Mouse (Mus musculus) midbrain, embryonic 16.5 days (tissue): ENCODE measurements around the gene Naxd. TPM values are rescaled to one million over a fixed set of nuclear protein-coding genes. Genes with fewer than 3 reads are reported as not detected.

Source experiments
- ATAC-seq: fragments of 200-750 bp; cut with Nextera tagmentation; 2 replicates; pipeline ENCODE4 v1.8.0; 2017; ENCODE audit warnings: moderate TSS enrichment
- H3K27ac ChIP-seq: fragments of 300-500 bp; sonication (generic); 2 replicates; pipeline ENCODE4 v1.5.1; 2014; ENCODE audit warnings: mild to moderate bottlenecking, low read length, mixed read lengths
- H3K27me3 ChIP-seq: fragments of 300-500 bp; sonication (generic); 2 replicates; pipeline ENCODE4 v1.6.1; 2014; ENCODE audit warnings: low read depth, low read length, mixed read lengths; ENCODE audit not compliant: control insufficient read depth, insufficient read depth
- H3K36me3 ChIP-seq: fragments of 300-500 bp; sonication (generic); 2 replicates; pipeline ENCODE4 v1.6.1; 2014; ENCODE audit warnings: mild to moderate bottlenecking, low read length, moderate library complexity, mixed read lengths; ENCODE audit not compliant: control insufficient read depth, insufficient read depth
- H3K4me1 ChIP-seq: fragments of 300-500 bp; sonication (generic); 2 replicates; pipeline ENCODE4 v1.6.1; 2014; ENCODE audit warnings: mild to moderate bottlenecking, low read length, mixed read lengths; ENCODE audit not compliant: control insufficient read depth, insufficient read depth
- H3K4me2 ChIP-seq: fragments of 300-500 bp; sonication (generic); 2 replicates; pipeline ENCODE4 v1.6.1; 2014; ENCODE audit warnings: mild to moderate bottlenecking, low read length, mixed read lengths
- H3K4me3 ChIP-seq: fragments of 300-500 bp; sonication (generic); 2 replicates; pipeline ENCODE4 v1.5.1; 2014; ENCODE audit warnings: low read depth, mild to moderate bottlenecking, low read length, moderate library complexity, mixed read lengths
- H3K9ac ChIP-seq: fragments of 300-500 bp; sonication (generic); 2 replicates; pipeline ENCODE4 v1.6.1; 2014; ENCODE audit warnings: low read depth, low read length, mixed read lengths
- H3K9me3 ChIP-seq: fragments of 300-500 bp; sonication (generic); replicated peaks from 2 replicates; pipeline ENCODE4 v1.6.1; 2014; ENCODE audit warnings: mild to moderate bottlenecking, low read length, mixed read lengths; ENCODE audit not compliant: control insufficient read depth, poor library complexity, severe bottlenecking
- WGBS: fragments of 180-500 bp; shearing (Covaris S2); extraction: QIAGEN DNeasy Blood & Tissue Kit; methylation state at CpG from one replicate; pipeline ENCODE4 v1.1.7; 2014; 5-methylcytosine and 5-hydroxymethylcytosine counted together
- polyA plus RNA-seq: library from polyadenylated mRNA; unstranded; fragments of >200 nt; fragmentation: Nextera tagmentation; extraction: Ambion mirVana; gene quantifications from 2 replicates; pipeline ENCODE4 v1.2.1, GENCODE M21; 2015

The Naxd gene
- polyA plus RNA-seq, 1 experiment from 2014 or later, result 129 TPM

GRCm38 (mm10) chr8:11517366-11518055 is 20.2 kb downstream of the Naxd start:
- Histone ChIP-seq H3K27ac (no peak overlapping the region), H3K4me3 (no peak overlapping the region), H3K4me1 (no peaks in the 10 kb centered on the region), H3K27me3 (no peaks in the 10 kb centered on the region), H3K36me3 (peaks cover 47% of the 10 kb centered on the region), H3K9ac (no peak overlapping the region), H3K9me3 (no peaks in the 10 kb centered on the region), H3K4me2 (no peak overlapping the region)
- ATAC-seq, result no peak
- WGBS, result 90% methylated on average over 16 of the region's 16 CpGs

DNA sequence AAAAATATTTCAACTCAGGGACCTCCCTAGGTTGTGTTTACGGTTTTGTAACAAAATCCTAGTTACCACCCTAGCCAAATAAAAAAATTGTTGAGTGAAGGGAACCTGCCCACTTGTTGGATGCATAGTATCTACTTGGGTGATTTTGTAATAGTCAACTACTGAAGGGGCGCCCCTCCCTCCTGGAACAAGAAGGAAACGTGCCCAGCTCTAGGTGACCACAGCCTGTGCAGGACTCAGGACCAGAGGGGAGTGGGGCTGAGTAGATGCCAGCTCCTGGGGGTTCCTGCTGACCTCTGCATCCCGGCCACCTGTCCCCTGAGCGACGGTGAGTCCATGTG is 20.7 kb downstream of the Naxd start:
- Histone ChIP-seq H3K27ac (no peak overlapping the region), H3K9ac (no peak overlapping the region), H3K4me3 (no peak overlapping the region), H3K4me2 (no peak overlapping the region), H3K36me3 (peaks cover 45% of the 10 kb centered on the region), H3K4me1 (no peaks in the 10 kb centered on the region), H3K9me3 (no peaks in the 10 kb centered on the region), H3K27me3 (no peaks in the 10 kb centered on the region)
- ATAC-seq, result no peak
- WGBS, result 91% methylated on average over 6 of the region's 6 CpGs

DNA sequence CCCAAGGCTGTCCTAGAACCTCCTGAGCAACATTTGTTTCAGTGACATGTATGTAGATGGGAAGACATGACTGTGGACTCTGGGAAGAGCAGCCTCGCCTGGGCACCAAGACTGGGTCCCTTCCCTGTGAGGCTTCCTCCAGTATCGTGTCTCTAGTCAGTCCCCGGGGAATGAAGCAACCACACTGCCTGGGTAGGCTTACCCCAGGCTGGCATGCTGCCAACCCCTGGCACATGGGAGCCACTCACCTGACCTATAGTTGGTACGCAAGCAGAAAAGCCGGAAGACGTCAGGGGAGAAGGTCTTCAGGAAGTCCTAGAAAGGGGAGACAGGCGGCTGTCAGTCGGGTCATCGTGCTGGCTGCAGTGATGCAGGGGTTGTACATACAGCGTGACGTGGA is 21.4 kb downstream of the Naxd start:
- Histone ChIP-seq H3K4me2 (no peak overlapping the region), H3K4me3 (no peak overlapping the region), H3K27ac (no peak overlapping the region), H3K4me1 (no peaks in the 10 kb centered on the region), H3K9ac (no peak overlapping the region), H3K36me3 (peaks cover 41% of the 10 kb centered on the region), H3K27me3 (no peaks in the 10 kb centered on the region), H3K9me3 (no peaks in the 10 kb centered on the region)
- 87% methylated on average over 11 of the region's 11 CpGs for WGBS
- ATAC-seq, result no peak

DNA sequence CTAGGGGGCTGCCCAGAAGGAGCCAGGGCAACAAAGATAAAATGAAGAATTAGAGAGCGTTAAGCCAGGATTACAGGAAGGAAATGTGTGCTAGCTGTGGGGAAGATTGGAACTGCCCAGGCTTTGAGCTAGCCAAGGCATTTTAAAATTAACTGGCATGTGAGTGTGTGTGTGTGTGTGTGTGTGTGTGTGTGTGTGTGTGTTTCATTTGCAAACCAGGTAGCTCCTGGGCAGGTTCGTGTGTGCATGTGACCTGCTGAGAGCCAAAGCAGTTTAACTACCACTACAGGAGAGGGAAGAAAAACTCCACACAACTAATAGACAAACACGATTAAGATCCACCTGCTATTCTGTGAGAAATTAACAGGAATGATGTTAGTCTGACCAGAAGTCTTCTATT is 26.0 kb downstream of the Naxd start:
- 96% methylated on average over 3 of the region's 3 CpGs for WGBS
- H3K27ac ChIP-seq, result no peak overlapping the region
- H3K4me3 ChIP-seq, result no peak overlapping the region
- no peak overlapping the region for H3K4me2 ChIP-seq
- H3K9me3 ChIP-seq, result no peaks in the 10 kb centered on the region
- no peaks in the 10 kb centered on the region for H3K27me3 ChIP-seq
- H3K36me3 ChIP-seq, result peaks cover 15% of the 10 kb centered on the region
- no peaks in the 10 kb centered on the region for H3K4me1 ChIP-seq
- H3K9ac ChIP-seq, result no peak overlapping the region
- no peak for ATAC-seq

DNA sequence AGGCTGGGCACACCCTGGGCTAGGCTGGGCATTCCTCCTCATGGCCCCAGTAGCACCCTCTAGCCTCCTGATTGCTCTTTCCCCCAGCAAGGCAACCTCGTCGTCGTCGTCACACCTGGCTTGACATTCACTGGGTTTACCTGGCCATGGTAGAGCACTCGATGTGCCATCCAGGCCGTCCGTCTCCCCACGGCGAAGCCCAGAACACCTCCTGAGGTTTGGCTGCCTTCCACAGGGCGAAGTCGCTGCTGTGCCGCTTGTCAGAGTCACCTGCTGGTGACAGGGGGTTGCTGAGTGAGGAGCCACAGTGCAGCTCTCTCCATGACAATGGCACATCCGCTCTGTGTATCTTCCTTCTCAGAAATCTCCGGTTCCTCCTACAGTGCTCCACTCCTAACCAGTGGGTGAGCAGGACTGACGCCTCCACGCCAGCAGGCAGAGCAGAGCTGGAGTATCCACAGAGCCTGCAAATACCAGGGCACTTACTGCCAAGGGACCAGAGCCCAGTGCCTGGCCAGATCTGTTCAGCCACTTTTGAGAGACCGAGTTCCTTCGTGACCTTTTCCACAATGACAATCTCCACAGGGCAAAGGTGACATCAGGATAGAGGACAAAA is 33.0 kb downstream of the Naxd start:
- no peak overlapping the region for H3K27ac ChIP-seq
- H3K36me3 ChIP-seq, result peaks cover 17% of the 10 kb centered on the region; the same call in 1 of the 2 replicates
- H3K4me2 ChIP-seq, result no peak overlapping the region
- H3K4me1 ChIP-seq, result no peaks in the 10 kb centered on the region
- WGBS, result 79% methylated on average over 18 of the region's 18 CpGs
- no peak for ATAC-seq
- no peak overlapping the region for H3K9ac ChIP-seq
- H3K9me3 ChIP-seq, result no peaks in the 10 kb centered on the region
- no peak overlapping the region for H3K4me3 ChIP-seq
- H3K27me3 ChIP-seq, result no peaks in the 10 kb centered on the region

DNA sequence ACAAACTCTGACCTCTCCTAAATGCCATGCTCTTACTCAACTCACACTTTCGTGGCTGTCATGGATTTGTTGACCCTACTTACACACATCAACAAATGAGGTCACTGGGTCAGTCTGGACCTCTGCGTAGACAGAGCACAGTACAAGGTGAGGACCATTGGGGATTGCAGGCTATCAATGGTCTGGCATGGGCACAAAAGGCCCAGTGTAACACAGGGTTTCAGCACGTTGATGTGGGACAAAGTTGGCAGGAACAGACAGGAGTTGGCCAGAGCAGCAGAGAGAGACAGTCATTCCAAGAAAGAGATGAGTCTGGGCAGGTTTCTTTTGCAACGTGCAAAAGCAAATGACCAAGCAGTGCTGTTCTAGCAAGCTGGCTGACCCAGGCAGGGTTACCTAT is 33.5 kb downstream of the Naxd start:
- no peak overlapping the region for H3K27ac ChIP-seq
- H3K4me2 ChIP-seq, result no peak overlapping the region
- peaks cover 17% of the 10 kb centered on the region; the same call in 1 of the 2 replicates for H3K36me3 ChIP-seq
- H3K9ac ChIP-seq, result no peak overlapping the region
- H3K27me3 ChIP-seq, result no peaks in the 10 kb centered on the region
- no peaks in the 10 kb centered on the region for H3K4me1 ChIP-seq
- H3K9me3 ChIP-seq, result no peaks in the 10 kb centered on the region
- H3K4me3 ChIP-seq, result no peak overlapping the region
- ATAC-seq, result no peak
- WGBS, result 63% methylated on average over 4 of the region's 4 CpGs

DNA sequence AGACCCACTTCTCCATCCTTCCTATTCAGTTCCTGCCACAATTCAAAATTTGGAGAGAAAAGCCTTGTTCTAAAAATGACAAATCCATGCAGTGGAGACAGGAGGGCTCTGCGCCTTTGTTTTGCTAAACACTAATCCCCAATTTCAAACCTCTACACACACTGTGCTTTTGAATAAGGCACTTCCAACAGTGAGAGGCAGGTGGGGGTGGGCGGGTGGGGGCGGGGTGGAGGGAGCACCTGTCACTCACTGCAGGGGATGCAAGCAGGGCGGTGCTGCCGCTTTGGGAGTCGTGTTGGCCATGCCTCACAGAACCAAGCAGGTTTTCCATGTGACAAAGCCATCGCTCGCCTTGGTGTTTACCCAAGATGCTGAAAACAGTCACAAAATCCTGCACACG is 37.2 kb downstream of the Naxd start:
- Histone ChIP-seq H3K4me3 (no peak overlapping the region), H3K36me3 (peaks cover 20% of the 10 kb centered on the region), H3K9me3 (no peaks in the 10 kb centered on the region), H3K27ac (no peak overlapping the region), H3K4me2 (no peak overlapping the region), H3K27me3 (no peaks in the 10 kb centered on the region), H3K4me1 (no peaks in the 10 kb centered on the region), H3K9ac (no peak overlapping the region)
- 10% methylated on average over 9 of the region's 9 CpGs for WGBS
- ATAC-seq, result no peak

DNA sequence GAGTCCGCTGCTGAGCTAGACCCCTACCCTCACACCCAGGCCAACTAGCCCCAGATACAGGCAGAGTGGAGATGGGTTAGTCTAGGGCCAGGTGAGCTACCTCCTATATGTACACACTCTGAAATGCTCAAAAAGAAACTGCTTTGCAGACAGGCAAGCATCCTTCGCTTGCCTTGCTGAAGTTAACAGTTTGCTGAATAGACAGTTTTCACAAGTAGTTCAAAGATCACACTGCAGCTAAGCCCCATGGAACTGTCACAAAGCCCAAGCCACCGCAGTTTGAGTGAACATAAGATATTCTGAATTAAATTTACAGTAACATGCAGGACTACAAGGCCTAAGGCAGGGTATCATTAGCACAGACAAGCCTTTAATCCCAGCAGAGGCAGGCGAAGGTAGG is 41.7 kb downstream of the Naxd start:
- Histone ChIP-seq H3K4me1 (no peaks in the 10 kb centered on the region), H3K27me3 (no peaks in the 10 kb centered on the region), H3K4me3 (no peak overlapping the region), H3K36me3 (peaks cover 30% of the 10 kb centered on the region), H3K9me3 (no peaks in the 10 kb centered on the region), H3K27ac (no peak overlapping the region), H3K4me2 (no peak overlapping the region), H3K9ac (no peak overlapping the region)
- 91% methylated on average over 4 of the region's 4 CpGs for WGBS
- no peak for ATAC-seq

GRCm38 (mm10) chr8:11540182-11540581 is 42.9 kb downstream of the Naxd start:
- no peaks in the 10 kb centered on the region for H3K4me1 ChIP-seq
- ATAC-seq, result no peak
- H3K27me3 ChIP-seq, result no peaks in the 10 kb centered on the region
- H3K9me3 ChIP-seq, result no peaks in the 10 kb centered on the region
- no peak overlapping the region for H3K4me2 ChIP-seq
- 96% methylated on average over 8 of the region's 8 CpGs for WGBS
- no peak overlapping the region for H3K27ac ChIP-seq
- peaks cover 30% of the 10 kb centered on the region for H3K36me3 ChIP-seq
- no peak overlapping the region for H3K9ac ChIP-seq
- no peak overlapping the region for H3K4me3 ChIP-seq
